Mouse (Mus musculus) 3134 (cell line): ENCODE results near the gene Tmem217.
"Not testable (repeated sequence)": the region's sequence is repeated elsewhere in the genome, so short reads cannot be mapped to it uniquely, and the experiment has no call there.

ENCODE experiments used
- DNase-seq: peaks from one replicate; pipeline ENCODE4 v3.0.0-alpha.2; 2011; ENCODE audit warnings: low spot score; ENCODE audit not compliant: insufficient read length; ENCODE audit errors: extremely low read depth

The Tmem217 gene

DNA sequence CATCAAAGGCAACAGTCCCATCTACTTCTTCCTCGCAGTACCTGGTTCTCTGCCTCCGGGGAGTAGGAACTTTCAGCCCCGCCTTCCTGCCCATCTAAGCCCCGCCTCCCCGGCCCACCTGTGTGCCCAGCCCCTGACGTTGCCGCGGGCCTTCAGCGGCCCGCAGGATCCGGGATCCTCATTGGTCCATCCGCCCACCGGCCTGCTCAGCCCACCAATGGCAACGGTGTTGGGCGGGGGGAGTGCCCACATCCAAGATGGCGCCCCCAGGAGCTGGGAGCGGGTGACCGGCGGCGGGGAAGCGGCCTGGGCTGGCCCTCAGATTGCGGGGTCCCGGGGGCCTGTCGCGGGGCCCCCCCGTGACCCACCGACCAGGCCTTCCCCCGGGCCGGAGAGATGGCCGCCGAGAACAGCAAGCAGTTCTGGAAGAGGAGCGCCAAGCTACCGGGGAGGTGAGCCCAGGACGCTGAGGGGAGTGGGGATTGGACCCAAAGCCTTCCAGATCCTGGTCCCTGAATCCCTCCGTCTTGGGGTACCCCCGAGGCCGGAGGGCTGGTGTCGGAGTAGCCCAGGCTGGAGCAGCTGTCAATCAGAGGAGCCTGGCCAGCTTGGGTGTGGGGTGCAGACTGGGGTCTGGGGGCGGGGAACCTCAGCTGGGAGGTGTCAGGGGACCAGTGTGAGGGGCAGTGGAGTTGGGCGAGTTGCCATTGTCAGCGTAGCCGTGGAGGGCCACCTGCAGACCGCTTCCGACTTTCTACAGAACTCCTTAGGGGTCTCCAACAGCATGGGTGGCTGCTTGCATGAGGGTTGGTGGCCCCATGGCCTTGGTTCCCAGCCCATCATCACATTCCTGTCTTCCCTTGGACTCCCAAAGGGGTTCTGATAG lies 2.4 kb downstream of the Tmem217 start, which contains the start of the genes Gm17657 and Tbc1d22b:
Gene Gm17657 (minus strand): TSS at position 96 of the 886 bp plus-strand sequence.
Gene Tbc1d22b (plus strand): TSS at position 243 of the 886 bp plus-strand sequence.
- DNase-seq = peak; percentile 93

DNA sequence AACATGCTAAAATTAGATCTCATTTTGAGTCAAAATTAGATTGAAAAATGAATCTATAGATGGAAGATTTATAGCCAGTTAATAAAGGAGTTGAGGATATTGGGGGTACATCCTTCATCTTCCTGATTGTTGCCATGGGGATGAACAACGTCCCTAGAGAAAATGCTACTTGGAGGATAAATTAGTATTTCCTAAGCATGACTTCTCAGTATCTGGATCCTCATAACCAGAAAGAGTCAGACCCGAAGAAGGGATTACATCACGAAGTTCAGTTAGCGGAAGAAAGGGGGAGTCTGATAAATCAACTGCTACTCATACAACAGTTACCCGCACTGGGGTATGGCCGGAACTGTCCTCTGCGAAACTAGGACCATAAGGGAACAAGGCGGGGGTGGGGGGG lies 3.2 kb downstream of the Tmem217 start:
- DNase-seq = no peak

DNA sequence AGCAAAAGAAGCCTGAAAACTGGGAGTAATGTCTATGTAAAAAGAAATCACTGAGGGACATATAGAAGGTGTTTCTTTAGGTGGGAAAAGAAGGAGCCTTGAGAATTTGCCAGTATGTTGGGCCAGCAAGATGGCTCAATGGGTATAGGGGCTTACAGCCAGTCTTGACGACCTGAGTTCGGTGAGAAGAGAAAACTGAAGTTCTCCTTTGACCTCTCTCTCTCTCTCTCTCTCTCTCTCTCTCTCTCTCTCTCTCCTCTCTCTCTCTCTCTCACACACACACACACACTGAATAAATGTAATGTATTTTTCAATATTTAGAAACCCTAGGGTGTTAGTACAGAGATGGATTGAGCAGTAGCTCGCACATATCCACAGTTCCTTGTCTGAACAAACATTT lies 3.7 kb downstream of the Tmem217 start:
- DNase-seq = no peak

DNA sequence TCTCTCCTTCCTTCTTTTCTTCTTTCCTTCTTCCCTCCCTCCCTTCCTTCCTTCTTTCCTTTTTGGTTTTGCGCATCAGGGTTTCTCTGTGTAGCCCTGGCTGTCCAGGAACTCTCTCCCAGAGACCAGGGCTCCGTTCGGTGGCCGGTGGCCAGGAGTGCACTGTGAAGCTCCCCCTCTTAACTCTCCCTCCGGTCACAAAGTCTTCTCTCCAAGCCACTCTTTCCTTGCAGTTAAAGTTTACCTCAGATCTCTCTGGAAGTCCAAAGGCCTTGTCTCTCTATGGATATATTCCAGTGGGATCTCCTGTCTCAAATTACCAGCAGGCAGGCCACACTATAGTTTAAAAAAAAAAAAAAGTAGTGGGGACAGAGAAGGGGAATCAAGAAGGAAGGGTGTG lies 6.9 kb downstream of the Tmem217 start:
- DNase-seq = no peak

DNA sequence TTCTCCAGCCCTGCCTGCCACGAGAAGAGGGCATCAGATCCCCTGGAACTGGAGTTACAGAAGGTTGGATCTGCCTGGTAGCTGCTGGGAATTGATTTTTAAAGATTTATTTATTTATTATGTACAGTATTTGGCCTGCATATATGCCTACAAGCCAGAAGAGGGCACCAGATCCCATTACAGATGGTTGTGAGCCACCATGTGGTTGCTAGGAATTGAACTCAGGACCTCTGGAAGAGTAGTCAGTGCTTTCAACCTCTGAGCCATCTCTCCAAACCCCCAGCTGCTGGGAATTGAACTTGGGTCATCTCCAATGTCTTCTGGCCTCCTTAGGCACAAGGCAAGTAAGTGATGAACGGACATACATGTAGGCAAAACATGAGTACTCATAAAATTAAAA lies 8.1 kb downstream of the Tmem217 start:
- DNase-seq = no peak

DNA sequence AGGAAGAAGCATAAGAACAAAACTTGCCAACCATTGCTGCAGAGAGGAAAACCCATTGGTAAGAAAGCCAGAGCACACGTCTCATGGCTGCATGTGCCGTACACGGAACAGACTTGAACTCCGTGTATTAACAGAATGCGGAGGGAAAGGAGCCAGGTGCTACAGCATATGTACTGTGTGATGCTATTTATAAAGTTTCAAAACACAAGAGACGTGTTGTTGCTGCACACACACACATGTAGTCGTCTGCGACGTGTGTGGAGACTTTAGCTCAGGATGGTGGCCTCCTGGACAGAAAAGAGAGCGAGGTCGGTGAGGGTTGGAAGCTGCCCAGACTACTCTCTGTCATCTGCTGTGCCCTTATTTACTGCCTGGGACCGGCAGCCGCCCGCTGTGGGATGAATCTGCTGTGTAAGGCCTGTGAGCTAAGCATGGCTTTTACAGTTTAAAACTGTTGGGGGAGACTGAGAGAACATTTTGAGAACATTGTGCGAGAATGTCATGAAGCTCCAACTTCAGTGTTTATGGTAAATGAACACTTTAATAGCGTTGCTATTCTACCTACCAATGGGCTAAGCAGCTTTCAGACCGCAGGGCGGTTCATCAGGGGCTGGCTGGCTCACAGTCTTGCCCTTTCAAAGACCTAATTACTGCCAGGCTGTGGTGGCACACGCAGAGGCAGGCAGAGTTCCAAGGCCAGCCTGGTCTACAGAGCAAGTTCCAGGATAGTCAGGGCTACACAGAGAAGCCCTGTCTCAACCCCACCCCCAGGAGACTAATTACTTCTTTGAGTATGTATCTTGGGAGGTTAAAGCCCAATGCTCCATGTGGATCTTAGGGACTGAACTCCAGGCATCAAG lies 9.1 kb downstream of the Tmem217 start:
- no peak for DNase-seq

DNA sequence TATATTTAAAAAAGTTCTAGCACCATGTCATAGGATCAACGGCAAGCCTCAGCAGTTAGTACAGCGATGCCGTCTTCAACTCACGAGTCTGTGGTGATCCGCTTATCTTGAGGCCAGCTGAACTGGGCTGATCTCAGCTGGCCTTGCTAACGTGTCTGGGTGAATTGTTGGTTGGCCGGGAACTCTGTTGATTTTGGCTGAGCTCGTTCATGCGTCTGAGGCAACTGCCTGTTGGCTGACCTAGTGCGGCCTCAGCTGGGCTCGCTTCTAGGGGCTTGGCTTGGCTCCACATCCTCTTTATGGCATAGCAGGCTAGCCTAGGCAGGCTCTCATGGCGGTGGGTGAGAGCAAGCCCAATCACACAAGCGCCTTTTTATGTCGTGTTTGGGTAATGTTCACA lies 10.8 kb downstream of the Tmem217 start:
- DNase-seq = peak; percentile 46

DNA sequence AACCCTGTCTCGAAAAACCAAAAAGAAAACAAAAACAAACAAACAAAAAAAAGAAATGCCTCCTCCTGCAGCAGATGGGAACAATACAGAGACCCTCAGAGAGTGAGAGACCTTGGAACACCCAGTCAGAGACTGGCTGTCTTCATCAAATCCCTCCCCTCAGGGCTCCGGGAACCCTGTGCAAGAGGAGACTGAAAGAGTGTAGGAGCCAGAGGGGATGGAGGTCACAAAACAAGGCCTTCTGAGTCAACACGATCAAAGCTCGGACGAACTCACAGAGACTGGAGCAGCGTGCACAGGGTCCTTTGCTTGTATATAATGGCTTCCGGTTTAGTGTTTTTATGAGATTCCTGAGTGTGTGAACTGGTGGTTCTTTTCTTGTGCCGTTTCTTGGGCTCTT lies 11.8 kb downstream of the Tmem217 start:
- no peak for DNase-seq

DNA sequence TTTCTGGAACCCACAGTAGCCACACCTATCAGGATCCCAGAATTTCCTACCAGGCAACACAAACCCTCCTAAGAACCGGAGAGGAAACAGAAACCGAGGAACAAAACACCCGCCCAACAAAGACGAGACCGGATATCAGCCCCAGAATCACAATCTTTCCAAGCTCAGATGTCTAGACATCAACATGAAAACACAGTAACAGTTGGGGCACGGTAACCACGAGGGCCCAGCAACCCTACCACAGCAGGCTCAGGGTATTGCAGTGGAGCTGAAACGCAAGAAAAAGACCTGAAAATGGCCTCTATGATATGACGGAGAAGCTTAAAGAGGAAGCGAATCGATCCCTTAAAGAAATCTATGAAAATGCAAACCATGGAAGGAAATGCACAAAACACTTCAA lies 18.3 kb downstream of the Tmem217 start:
- DNase-seq = no peak

DNA sequence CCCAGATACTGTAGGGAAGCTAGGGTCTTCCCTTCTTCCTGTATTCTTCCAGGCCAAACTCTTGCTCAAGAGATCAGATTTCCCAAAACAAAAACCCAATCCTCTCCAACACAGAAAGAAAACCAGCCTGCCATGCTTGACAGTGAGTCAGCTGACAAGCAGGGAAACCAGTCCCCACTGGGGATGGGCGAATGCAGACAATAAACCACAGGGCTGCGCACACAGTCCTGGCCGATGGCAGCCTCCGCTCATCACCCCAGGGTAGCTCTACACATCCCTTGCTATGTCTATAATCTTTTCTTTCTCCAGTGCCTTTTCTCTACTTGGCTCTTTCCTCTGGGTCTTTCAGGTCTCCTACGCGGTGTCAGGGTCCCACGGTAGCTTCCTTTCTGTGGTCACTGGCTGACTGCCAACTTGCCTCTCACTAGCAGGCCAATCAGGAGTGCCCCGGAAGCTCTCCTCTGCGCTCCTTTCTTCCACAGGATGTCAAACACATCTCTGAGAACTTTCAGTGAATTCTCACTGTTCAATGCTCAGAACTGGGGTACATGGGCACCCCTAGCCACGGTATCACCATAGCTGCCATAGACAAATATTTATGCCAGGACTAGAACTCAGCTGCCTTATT lies 20.3 kb downstream of the Tmem217 start:
- no peak for DNase-seq

DNA sequence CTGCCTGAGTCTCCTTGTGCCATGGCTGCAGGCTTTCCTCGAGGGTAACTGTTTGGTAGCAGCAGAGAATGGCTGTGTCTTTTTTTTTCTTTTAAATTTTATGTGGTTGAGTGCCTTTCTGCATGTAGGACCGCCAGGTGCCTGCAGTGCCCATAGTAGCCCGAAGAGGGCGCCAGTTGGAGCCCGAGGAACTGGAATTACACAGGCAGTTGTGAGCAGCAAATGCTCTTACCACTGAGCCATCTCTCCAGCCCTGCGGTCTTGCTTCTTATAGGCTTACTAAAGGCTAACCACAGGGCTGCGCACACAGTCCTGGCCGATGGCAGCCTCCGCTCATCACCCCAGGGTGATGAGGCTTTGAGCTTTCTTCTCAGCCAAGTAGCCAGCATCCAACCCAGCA lies 20.9 kb downstream of the Tmem217 start:
- DNase-seq = no peak

DNA sequence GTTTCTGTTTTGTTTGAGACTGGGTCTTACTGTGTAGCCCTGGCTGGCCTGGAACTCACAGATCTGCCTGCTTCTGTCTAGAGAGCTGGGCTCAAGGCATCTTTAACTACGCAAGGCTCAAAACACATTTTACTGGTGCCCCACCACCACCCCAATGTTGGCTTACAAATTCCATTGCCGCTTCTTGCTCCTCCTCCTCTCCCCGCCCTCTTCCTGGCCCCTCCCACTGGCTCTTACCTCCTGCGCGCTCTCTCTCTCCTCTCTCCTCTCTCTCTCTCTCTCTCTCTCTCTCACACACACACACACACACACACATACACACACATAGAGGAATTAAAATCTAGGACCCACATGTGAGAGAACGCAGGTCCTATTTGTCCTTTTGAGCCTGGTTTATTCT lies 21.7 kb downstream of the Tmem217 start:
- DNase-seq = no peak

DNA sequence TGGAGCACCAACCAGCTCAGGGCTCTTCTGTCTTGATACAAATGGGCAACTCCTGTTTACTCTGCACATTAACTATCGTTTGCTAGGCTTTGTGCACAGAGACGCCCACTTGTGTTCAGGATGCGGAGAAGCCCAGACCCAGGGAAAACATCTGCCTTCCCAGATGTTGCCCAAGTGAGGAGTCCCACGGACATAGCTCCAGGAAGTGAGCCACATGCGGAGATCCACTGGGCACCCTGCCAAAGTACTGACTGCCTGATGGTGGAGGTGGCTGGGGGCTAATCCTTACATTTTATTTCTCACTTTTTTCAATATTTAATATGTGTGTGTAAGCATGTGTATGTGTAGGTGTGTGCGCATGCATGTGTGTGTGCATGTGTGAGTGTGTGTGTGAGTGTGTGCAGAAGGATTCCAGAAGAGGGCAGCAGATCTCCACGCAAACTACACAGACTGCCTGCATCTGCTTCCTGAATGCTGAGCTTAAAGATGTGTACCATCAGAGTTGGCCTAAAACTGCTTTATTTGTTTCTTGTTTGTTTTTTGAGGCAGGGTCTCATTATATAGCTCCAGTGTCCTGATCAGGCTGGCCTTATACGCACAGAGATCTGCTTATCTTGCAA lies 23.5 kb downstream of the Tmem217 start:
- no peak for DNase-seq

DNA sequence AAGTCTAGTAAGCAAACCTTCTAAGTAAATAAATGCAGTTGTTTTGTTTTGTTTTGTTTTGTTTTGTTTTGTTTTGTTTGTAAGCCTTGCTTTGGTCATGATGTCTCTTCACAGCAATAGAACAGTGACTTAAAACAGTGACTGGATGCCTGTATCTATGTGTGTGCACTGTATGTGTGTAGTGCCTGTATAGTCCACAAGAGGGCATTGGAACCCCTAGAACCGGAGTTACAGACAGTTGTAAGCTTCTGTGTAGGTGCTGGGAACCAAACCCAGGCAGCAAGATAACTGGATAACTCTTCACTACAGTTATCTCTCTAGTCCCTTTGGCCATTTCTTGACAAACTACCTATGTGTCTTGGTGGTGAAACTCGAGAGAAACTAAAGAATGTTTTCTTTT lies 26.6 kb downstream of the Tmem217 start:
- no peak for DNase-seq

DNA sequence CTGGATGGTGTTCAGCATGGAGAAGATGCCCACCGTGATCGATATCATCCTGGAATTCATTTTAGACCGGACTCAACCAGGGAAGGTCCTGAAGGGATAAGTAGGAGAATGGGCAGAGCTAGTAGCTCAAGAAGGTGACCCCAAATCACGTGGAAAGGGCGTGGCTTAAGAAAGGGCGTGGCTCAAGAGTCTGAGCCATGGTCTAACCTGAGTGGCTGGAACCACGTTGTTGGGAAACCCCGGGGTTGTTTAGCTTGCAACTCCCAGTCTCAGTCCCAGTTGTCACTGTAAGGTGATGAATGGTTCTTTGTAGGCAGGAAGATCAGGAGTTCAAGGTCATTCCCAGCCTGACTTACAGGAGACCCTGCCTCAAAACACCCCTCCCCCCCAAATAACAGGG lies 32.5 kb downstream of the Tmem217 start:
- DNase-seq = no peak

DNA sequence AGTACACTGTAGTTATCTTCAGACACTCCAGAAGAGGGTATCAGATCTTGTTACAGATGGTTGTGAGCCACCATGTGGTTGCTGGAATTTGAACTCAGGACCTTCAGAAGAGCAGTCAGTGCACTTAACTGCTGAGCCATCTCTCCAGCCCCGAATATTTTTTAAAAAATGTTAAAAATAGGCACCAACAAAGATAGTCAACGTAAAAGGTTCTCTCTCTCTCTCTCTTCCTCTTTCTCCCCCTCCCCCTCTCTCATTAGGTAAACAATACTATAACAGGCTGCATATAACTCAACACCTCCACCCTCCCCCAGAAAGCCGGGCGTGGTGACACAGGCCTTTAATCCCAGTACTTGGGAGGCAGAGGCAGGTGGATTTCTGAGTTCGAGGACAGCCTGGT lies 33.5 kb downstream of the Tmem217 start:
- not testable (repeated sequence) for DNase-seq

DNA sequence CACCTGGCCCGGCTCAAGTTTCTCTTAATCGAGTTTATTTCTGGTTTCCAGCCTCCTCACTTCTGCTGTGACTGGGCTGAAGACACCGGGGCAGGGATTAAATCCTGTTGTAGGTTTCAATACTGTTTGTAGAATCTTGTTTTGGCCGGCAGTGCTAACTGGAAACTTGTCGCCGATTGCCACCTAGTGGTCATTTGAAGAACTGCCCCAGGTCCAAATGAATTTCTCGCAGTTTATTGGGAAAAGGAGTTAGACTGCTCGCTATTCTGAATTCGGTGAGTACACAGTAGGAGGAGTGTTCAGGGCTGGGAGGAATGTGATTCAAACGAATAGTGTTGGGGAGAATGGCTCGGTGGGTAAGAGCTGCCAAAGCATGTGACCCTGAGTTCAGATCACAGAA lies 37.8 kb downstream of the Tmem217 start:
- DNase-seq = peak; percentile 41

DNA sequence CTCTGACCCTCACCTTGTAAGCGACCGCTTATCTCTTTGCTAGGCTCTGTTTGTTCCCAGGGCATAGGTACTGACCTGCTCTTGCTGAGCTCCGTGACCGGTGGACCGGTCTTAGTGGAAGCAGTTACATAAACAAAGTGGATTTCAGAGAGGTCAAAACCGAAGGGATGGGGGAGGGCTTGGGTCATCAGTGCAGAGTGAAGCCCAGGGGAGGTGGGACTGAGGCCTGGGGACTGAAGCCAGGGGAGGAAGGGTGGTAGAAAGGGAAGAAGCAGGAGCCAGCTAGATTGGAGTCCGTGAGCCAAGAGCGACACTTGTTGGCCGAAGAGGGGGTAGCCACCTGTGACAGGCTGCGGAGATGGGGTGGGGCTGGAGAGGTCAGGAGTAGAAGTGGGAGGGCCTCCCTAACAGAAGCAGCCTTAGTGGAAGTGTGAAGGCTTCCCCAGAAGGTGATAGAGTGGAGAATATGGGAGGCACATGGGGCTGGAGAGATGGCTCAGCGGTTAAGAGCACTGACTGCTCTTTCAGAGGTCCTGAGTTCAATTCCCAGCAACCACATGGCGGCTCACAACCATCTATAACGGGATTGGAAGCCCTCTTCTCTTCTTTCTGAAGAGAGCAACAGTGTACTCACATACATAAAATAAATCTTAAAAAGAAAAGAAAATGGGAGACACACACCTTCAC lies 39.0 kb downstream of the Tmem217 start:
- DNase-seq = peak; percentile 24

DNA sequence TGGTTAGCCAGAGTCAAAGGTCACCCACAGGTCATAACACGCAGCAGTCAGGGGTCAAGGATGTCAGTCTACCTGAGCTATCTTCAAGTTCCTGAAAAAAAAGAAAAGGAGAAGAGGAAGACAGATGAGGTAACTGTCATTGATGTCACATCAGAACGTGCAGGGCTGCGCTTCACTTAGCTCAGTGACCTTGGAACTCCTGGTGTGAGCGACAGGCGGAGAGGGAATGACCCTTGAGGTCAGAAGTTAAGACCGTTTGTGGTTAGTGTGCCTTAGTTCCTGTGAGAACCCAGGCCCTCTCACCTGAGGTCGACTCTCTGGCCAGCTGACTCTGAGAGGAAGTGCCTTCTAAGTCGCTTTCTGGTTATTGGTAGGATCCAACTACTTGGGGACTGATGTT lies 41.5 kb downstream of the Tmem217 start:
- no peak for DNase-seq

DNA sequence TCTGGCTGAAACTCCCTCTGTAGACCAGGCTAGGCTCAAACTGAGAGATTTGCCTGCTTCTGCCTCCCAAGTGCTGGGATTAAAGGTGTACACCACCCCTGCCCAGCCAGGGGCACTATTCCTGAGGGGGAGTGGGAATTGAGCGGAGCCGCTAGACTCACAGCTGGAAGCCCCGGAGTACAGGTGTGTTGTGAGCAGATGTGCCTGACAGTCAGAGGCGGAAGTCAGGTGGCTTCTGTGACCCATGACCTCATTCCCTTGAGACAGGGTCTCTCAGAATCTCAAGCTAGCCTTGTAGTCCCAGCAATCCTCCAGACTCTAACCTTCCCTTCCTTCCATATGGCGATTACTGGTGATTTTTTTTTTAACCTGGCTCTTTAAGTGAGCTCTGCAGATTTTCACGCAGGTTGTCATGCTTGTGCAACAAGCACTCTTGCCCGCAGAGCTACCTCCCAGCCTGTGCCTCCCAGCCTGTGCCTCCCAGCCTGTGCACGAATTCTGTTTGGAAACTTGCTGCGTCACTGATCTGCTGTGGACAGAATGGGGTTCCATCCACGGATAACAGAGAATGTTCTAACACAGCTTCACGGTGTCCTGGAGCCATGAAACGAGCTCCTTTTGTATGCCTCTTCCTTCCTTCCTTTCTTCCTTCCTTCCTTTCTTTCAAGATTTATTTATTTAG lies 43.1 kb downstream of the Tmem217 start:
- DNase-seq = no peak
